Mouse (Mus musculus) forebrain, embryonic 10.5 days (tissue): Measurements from ENCODE around the gene Wdr66. TPM values are rescaled to one million over a fixed set of nuclear protein-coding genes. Genes with fewer than 3 reads are reported as not detected.

Experiments used
- DNase-seq: peaks from one replicate; pipeline ENCODE4 v3.0.0-alpha.2; 2017; ENCODE audit warnings: low spot score; ENCODE audit errors: extremely low spot score
- H3K27ac ChIP-seq: fragments of 300-500 bp; sonication (generic); 2 replicates; pipeline ENCODE4 v1.5.1; 2016; ENCODE audit warnings: mild to moderate bottlenecking
- H3K27me3 ChIP-seq: fragments of 300-500 bp; sonication (generic); 2 replicates; pipeline ENCODE4 v1.6.1; 2016; ENCODE audit warnings: mild to moderate bottlenecking; ENCODE audit not compliant: poor library complexity, severe bottlenecking
- H3K36me3 ChIP-seq: fragments of 300-500 bp; sonication (generic); replicated peaks from 2 replicates; pipeline ENCODE4 v1.6.1; 2016; ENCODE audit warnings: mild to moderate bottlenecking, moderate library complexity
- H3K4me1 ChIP-seq: fragments of 300-500 bp; sonication (generic); 2 replicates; pipeline ENCODE4 v1.6.1; 2016
- H3K4me3 ChIP-seq: fragments of 300-500 bp; sonication (generic); 2 replicates; pipeline ENCODE4 v1.5.1; 2016; ENCODE audit warnings: mild to moderate bottlenecking, moderate library complexity
- H3K9me3 ChIP-seq: fragments of 300-500 bp; sonication (generic); 2 replicates; pipeline ENCODE4 v1.6.1; 2016; ENCODE audit warnings: mild to moderate bottlenecking, moderate library complexity
- WGBS: fragments of 180-500 bp; shearing (Covaris S2); methylation state at CpG from one replicate; pipeline ENCODE4 v1.1.7; 2016; 5-methylcytosine and 5-hydroxymethylcytosine counted together
- polyA plus RNA-seq: library from polyadenylated mRNA; unstranded; fragments of >200 nt; fragmentation: Nextera tagmentation; extraction: Ambion mirVana; gene quantifications from 2 replicates; pipeline ENCODE4 v1.2.1, GENCODE M21; 2016

Gene Wdr66
- polyA plus RNA-seq, 1 experiment from 2014 or later = 1.4 TPM

DNA sequence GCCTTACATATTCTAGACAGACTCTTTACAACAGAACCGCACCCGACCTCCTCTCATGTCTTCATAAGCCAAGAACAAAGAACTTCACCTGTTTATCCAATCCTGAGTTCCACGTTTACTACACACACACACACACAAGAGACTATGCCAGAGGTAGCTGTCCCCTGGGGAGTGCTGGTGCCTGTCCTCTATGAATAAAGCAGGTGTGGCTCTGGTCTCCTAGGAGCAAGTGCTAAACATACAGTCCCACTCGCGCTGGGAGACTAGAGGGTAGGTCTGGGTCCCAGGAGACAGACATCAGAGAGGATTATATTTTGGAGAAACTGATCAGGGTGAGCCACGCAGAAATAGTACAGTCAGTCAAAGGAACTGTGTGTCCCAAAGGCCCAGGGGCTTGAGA is 81.7 kb downstream of the Wdr66 start:
- H3K36me3 ChIP-seq = no peaks in the 10 kb centered on the region
- peaks cover 15% of the 10 kb centered on the region for H3K4me1 ChIP-seq
- no peak overlapping the region for H3K27ac ChIP-seq
- H3K27me3 ChIP-seq = no peaks in the 10 kb centered on the region
- 89% methylated on average over 6 of the region's 6 CpGs for WGBS
- H3K9me3 ChIP-seq = no peaks in the 10 kb centered on the region
- DNase-seq = no peak
- no peak overlapping the region for H3K4me3 ChIP-seq

DNA sequence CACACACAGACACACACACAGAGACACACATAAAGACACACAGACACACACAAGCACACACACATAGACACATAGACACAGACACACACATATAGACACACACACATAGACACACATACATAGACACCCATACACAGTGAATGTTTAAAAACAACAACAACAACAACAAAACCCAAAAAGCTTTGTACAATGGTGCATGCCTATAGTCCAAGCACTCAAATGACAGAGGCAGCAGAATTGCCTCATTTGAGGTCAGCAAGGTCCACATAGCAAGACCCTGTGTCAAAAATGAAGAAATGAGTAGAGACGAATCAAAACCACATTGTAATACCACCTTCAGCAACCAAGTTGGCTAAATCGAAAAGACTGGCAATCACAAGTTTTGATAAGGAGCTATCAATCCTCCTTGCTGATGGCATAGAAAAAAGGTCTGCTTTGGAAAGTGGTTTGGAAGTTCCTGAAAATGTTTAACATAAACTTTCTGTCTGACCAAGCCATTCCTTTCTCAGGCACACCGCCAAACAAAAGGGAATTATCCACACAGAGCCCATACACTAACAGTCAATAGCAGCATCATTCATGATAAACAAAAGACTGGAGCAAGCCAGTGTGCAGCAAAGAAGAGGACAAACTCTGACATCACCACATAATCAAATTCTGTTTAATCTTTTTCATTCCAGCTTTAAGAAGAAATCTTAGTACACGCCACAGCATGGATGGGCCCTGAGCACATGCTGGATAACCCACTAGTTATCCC is 84.5 kb downstream of the Wdr66 start:
- DNase-seq = no peak
- Histone ChIP-seq H3K27ac (no peak overlapping the region), H3K4me3 (no peak overlapping the region), H3K9me3 (no peaks in the 10 kb centered on the region), H3K27me3 (no peaks in the 10 kb centered on the region), H3K36me3 (no peaks in the 10 kb centered on the region), H3K4me1 (peaks cover 15% of the 10 kb centered on the region)
- WGBS = 82% methylated on average over 4 of the region's 4 CpGs

DNA sequence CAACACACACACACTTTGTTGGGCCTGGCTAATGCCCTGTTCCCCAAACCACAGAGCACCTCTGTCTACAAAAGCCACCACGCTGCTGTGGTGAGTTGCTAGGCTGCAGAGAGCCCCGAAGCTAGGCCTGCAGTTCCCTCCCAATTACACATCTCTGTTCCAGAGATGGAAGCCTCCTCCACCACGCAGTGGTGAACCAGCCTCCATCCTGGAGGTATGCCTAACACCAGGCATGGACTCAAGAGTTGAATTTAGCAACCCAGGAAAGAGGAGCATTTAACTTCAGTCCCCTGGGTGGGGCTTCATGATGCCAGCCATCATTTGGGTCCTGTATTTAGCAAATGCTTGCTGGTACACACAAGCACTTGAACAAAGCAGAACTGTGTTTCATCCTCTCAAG is 86.6 kb downstream of the Wdr66 start:
- 0 out of 2 replicates have a peak overlapping the region, but pooled peaks have one; percentile 25 for H3K27ac ChIP-seq
- 75% methylated on average over 3 of the region's 3 CpGs for WGBS
- no peak for DNase-seq

DNA sequence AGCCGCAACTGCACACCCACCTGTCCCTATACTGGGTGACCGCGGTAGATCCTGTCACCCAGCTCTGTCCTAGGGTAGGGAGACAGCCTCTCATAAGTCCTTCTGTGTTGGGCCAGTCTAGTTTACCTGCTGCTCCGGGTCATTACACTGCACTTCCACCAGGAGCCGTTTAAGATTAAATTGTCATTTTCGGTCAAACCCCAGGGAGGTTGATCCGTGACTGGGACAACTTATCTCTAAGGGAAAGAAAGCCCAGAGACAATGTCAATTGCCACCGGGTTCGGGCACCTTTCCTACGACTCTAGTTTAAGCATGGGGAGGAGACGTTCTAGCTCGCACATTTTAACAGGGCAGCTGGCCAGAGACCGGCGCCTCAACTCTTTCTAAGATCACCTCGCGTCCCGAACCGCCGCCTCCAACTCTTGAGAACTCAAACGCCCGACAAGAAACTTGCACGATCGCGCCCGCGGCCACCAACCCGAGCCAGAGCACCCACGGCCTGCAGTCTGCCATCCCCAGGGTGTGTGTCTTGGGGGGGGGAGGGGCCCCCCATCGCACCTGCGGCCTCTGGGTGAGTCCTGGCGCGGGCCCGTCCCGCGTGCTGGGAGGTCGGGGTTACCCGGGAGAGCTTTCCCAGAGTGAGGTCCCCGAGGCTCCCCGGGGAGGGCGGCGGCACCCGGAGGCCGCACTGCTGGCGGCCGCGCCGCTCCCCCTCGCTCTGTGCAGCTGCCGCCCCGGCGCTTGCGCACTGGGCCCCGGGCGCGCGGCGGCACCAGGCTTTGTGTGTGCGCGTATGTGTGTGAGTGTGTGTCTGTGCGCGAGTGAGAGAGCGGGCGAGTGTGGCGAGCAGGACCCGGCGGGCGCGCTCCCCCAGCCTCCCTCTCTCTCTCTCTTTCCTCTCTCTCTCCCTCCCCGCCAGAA is 92.1 kb downstream of the Wdr66 start, which contains the start of gene Bcl7a:
Gene Bcl7a (plus strand): TSS at position 128 of the 921 bp plus-strand sequence.
- 1% methylated on average over 69 of the region's 69 CpGs for WGBS
- Histone ChIP-seq H3K27me3 (no peaks in the 10 kb centered on the region), H3K4me1 (peaks cover 42% of the 10 kb centered on the region), H3K9me3 (no peaks in the 10 kb centered on the region), H3K4me3 (peak within 1 kb of the TSS; percentile 94), H3K36me3 (peaks cover 21% of the 10 kb centered on the region), H3K27ac (peak within 1 kb of the TSS; percentile 99)
- DNase-seq = peak; percentile 63

More for the DNA sequence above, 86.6 kb downstream of the Wdr66 start:
- Histone ChIP-seq H3K9me3 (no peaks in the 10 kb centered on the region), H3K36me3 (no peaks in the 10 kb centered on the region), H3K27me3 (no peaks in the 10 kb centered on the region), H3K4me3 (no peak overlapping the region), H3K4me1 (peaks cover 19% of the 10 kb centered on the region)

DNA sequence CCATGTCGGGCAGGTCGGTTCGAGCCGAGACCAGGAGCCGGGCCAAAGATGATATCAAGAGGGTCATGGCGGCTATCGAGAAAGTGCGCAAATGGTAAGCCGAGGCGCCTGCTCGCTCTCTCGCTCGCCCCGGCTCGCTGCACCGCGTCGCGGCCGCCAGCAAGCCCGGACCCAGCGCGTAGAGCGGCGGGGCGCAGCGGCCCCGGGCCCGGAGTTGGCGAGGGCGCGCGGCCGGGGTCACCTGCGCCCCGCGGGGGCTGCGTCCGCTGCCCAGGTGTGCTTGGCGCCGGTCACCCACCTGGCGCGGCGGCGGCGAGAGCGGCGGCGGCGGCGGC is 92.7 kb downstream of the Wdr66 start:
- 0% methylated on average over 50 of the region's 51 CpGs for WGBS
- H3K27me3 ChIP-seq = no peaks in the 10 kb centered on the region
- peak overlapping the region; percentile 99 for H3K27ac ChIP-seq
- H3K9me3 ChIP-seq = no peaks in the 10 kb centered on the region
- peak overlapping the region; percentile 94 for H3K4me3 ChIP-seq
- H3K36me3 ChIP-seq = peaks cover 28% of the 10 kb centered on the region
- peak; percentile 87 for DNase-seq
- H3K4me1 ChIP-seq = peaks cover 42% of the 10 kb centered on the region

DNA sequence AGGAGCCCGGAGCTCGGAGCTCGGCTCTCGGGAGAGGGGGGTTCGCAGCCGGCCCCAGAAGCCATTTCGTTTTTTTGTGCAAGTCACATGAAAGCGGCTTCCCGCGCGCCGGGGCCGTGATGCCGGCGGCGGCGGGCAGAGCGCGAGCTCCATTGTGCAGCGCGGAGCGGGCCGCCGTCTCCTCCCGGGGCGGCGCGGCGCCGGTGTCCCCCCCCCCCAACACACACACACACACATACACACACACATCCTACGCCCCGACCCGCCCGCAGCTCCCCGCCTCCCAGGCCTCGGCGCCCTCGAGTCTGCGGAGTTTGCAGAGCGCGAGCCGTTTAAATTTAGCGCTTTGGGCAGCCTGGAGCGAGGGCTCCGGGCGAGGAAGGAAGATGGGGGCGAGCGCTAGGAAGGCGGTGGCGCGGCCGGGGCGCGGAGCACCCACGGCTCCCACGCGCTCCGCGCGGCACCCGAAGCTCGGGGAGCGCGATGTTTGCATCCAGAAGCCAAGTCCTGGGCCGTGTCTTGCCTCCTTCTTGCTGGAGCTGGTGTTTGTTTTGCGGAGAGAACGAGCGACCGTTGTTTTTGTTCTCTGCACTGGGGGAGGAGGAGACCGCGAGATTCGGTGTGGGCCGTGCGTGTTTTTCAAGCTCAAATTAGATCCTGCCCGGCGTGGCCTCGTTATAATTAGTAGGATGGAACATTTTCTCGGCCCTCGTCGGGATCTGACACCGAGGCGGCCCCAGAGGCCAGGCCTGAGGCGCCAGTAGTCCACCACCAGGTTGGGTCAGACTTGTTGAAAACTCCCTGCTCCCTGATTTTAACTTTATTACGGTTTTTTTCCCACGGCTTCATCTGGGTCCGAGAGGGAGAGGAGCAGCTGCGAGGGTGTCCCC is 93.3 kb downstream of the Wdr66 start:
- Histone ChIP-seq H3K27me3 (no peaks in the 10 kb centered on the region), H3K9me3 (no peaks in the 10 kb centered on the region), H3K4me1 (peaks cover 44% of the 10 kb centered on the region), H3K27ac (peak overlapping the region; percentile 99), H3K4me3 (peak overlapping the region; percentile 94), H3K36me3 (peaks cover 32% of the 10 kb centered on the region)
- DNase-seq = peak; percentile 67
- under 1% methylated on average over 76 of the region's 87 CpGs for WGBS

DNA sequence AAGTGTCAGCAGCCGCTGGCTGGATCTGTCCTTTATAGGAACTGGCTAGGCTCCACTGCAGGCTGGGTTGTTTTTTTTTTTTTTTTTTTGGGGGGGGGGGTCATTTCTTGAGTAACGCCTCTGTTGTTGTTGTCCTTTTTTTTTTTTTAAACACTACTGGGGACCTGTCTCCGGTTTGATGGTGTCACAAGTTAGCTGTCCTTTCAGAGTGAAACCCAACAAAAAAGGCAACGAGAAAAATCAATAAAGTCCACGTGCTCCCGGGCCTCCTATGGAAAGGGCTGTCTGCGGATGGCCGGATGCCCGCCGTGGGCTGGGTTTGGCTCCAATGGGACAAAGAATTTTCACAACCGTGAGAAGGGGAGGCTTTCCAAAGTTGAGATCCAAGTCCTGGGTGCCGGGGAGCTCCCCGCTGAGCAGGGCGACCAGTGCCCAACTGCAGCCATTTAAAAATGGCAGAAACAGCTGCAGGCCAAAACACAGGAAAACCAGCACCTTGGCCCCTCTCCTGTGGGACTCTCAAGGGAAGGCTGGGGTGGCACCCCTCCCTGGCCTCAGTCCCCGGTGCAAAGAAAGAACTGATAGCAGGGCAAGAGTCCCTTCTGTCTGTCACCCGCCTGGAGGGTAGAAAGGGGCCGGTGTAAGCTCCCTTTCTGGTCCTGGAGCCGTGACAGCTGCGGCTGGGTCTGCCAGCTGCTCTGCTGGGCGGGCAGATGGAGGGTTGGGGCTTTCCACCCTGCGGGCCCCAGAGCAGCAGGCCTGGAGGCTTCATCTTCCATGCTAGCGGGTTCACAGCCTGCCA is 94.2 kb downstream of the Wdr66 start:
- peak overlapping the region; percentile 94 for H3K4me3 ChIP-seq
- peaks cover 51% of the 10 kb centered on the region for H3K4me1 ChIP-seq
- H3K36me3 ChIP-seq = peaks cover 41% of the 10 kb centered on the region
- WGBS = 5% methylated on average over 22 of the region's 22 CpGs
- no peaks in the 10 kb centered on the region for H3K27me3 ChIP-seq
- DNase-seq = peak; percentile 52
- H3K27ac ChIP-seq = peak overlapping the region; percentile 99
- H3K9me3 ChIP-seq = no peaks in the 10 kb centered on the region

DNA sequence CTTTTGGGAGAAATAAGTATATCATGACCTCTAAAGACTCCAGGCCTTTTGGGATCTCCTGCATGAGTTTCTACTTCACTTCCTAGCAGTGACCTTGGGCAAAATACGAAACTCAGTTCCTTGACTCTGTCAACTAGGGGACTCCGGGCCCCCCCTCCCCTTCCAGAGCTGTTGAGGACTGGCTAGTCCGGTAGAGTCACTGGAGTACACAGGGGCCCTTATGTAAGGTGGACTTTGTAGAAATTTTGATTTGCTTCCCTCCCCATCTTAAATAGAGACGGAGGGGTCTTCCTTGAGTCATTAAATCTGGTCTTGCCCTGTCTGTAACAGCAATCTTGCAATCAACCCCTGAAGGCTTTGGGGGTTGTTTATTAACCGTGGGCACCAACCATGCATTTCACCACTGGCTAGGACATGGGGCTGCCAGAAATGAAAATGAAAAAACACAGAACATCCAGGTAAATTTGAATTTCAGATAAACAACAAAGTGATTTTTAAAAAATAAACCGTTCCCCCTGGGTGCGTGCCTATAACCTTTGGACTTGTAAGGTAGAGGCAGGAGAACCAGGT is 94.9 kb downstream of the Wdr66 start:
- DNase-seq = no peak
- 79% methylated on average over 7 of the region's 7 CpGs for WGBS
- peaks cover 55% of the 10 kb centered on the region for H3K4me1 ChIP-seq
- H3K4me3 ChIP-seq = peak overlapping the region; percentile 94
- H3K27ac ChIP-seq = peak overlapping the region; percentile 99
- no peaks in the 10 kb centered on the region for H3K27me3 ChIP-seq
- H3K36me3 ChIP-seq = peaks cover 47% of the 10 kb centered on the region
- H3K9me3 ChIP-seq = no peaks in the 10 kb centered on the region

DNA sequence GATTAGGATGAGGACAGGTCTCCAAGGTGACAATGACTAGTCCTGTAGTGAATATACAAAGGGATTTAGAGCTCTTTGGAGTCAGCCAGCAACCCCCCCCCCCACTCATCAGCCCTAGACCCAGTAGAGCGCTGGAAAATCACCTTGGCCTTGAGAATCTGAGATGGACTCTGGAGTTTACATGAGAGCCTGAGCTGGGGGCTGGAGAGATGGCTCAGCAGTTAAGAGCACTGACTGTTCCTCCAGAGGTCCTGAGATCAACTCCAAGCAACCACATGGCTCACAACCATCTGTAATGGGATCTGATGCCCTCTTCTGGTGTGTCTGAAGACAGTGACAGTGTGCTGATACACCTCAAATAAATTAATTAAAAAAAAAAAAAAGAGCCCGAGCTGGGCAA is 96.1 kb downstream of the Wdr66 start:
- Histone ChIP-seq H3K4me3 (peak overlapping the region; percentile 4; the same call in 1 of the 2 replicates), H3K27me3 (no peaks in the 10 kb centered on the region), H3K4me1 (peaks cover 55% of the 10 kb centered on the region), H3K36me3 (peaks cover 59% of the 10 kb centered on the region), H3K27ac (no peak overlapping the region), H3K9me3 (no peaks in the 10 kb centered on the region)
- no peak for DNase-seq
- WGBS = 86% methylated on average over 2 of the region's 2 CpGs

DNA sequence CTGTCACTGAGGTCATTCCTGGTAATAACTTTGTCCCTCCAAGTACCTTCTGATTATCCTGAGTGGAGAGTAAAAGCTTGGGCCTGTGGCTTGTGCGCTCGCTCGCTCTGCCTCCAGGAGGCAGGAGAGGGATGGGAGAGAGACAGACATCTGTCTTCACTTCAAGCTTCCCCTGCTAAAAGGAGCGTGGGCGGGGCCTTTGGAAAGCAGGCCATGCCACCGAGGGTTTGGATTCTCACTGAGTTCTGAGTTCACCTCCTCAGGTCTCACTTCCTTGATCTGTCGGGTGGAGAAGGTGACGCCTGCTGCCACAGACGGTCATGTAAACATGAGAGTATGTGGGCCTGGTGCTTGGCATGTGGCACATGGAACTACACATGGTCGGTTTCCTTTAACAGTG is 98.5 kb downstream of the Wdr66 start:
- Histone ChIP-seq H3K36me3 (peaks cover 79% of the 10 kb centered on the region), H3K9me3 (no peaks in the 10 kb centered on the region), H3K4me1 (peaks cover 42% of the 10 kb centered on the region), H3K4me3 (no peak overlapping the region), H3K27ac (no peak overlapping the region), H3K27me3 (no peaks in the 10 kb centered on the region)
- 68% methylated on average over 10 of the region's 10 CpGs for WGBS
- no peak for DNase-seq

DNA sequence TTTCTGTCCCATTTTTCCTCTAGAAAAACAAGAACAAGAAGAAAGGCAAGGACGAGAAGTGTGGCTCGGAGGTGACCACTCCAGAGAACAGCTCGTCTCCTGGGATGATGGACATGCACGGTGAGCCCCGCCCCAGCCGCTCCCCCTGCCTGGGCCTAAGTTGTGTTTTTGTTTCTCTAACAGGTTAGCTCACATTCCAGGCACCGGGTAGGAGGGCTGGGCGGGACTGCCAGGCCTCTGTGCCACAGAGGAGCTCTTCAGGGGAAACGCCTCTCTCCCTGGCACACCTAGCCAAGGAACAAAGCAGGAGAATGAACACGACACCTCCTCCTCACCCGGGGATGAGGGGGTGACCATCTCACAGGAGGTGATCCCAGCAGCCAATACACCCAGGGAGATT is 104.0 kb downstream of the Wdr66 start:
- DNase-seq = no peak
- Histone ChIP-seq H3K36me3 (peaks cover 95% of the 10 kb centered on the region), H3K27ac (no peak overlapping the region), H3K27me3 (no peaks in the 10 kb centered on the region), H3K4me1 (peaks cover 4% of the 10 kb centered on the region), H3K9me3 (no peaks in the 10 kb centered on the region), H3K4me3 (no peak overlapping the region)
- 82% methylated on average over 11 of the region's 11 CpGs for WGBS
